Mouse (Mus musculus) thymus, postnatal 14 days (tissue): ENCODE data around the gene Arhgap19.
"Not testable (repeated sequence)": the region's sequence is repeated elsewhere in the genome, so short reads cannot be mapped to it uniquely, and the experiment has no call there.

Experiments used
- DNase-seq: peaks from one replicate; pipeline ENCODE4 v3.0.0; 2021

Gene Arhgap19

DNA sequence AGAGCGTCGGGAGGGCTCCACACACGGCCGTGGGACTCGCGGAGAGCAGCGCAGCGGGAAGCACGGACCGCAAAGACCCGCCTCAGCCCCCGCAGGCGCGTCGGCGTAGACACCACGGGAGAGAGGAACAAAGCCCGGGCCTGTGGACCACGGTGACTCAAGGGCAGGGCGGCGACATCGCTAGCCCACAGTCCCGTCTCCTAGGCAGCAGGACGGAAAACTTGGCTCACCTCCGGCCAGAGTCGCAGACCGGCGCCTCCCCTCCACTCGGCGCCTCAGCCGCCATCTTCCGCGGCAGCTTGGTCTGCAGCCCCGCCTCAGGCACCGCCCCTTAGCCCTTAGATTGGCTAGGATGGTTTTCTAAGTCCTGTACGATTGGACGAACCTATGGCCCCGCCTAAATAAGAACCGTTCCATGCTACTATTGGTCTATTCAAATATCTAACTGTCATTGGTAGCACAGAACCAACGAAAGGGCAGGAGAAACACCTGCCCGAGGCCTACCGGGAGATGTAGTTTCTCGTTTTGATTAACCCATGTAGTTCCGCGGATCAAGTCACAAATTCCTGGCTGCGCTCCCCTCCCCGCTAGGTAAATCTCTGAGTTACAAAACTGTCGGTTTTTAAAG, at the start of gene Arhgap19:
Arhgap19 (minus strand) TSS at position 306 of the 628 bp plus-strand sequence.
- DNase-seq: peak; percentile 92

DNA sequence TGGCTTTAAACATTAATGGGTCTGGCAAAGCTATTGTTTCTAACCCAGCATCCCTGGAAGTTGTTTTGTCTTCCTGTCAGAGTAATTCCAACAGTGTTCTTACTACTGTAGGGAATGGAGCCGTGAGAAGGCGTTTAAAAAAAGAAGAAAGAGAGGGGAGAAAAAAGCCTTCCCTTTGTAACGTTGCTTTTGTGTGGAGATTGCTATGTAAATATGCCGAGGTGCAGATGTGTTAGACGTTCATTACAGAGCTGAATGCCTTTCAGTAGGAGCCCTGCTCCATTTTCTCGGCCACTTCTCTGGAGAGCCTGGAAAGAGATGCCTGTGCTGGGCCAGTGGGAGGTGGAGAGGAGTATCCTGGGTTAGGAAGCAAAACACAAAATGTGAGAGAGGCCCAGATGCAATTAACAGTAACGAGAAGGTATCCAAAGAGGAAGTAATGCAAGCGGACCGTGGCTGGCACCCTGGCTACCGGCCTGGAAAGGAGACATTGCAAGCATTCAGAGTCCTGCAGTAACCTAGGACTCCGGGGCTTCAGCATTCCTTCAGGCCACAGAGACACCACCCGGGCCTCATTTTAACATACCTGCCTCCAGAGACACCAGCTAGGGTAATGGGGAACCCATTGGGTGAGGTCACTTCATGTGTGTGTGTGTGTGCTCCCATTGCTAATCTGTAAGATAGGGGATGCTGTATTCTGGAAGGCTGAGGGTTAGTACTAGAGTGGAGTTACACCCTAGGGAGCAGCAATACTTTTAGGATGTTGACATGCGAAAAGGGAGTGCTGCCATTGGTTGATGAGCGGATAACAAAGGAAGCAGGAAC, 49.1 kb upstream of the Arhgap19 start:
- no peak for DNase-seq

DNA sequence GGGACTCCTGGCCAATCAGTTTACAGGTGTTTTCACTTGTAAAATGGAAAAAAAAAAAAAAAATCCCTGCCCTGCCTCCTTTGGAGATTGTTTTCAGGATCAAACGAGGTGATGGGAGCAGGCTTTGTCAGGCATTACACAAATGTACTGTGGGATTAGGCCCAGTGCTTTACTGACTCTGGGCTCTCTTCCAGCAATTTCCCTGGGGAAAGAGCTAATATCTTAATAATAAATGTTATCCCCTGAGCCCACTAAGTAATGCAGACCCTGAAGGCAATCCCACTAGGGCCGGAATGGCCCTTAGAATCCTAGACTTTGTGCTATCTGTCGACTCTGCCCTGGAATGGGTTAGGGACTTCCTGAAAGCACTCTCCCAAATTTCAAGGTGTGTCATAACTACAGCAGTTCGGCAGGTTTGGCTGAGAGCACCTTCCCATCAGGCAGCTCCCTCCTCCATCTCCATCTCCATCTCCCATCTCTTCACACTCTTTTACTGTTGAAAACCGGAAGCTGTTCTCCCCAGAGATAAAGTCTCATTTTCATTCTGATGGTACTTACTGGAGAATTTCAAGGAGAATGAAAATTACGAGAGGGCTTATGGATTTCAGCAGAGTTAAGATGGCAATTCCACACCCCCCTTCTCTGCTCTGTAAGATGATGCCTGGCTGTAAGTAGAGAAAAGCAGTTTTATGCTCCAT, 48.3 kb upstream of the Arhgap19 start:
- no peak for DNase-seq

DNA sequence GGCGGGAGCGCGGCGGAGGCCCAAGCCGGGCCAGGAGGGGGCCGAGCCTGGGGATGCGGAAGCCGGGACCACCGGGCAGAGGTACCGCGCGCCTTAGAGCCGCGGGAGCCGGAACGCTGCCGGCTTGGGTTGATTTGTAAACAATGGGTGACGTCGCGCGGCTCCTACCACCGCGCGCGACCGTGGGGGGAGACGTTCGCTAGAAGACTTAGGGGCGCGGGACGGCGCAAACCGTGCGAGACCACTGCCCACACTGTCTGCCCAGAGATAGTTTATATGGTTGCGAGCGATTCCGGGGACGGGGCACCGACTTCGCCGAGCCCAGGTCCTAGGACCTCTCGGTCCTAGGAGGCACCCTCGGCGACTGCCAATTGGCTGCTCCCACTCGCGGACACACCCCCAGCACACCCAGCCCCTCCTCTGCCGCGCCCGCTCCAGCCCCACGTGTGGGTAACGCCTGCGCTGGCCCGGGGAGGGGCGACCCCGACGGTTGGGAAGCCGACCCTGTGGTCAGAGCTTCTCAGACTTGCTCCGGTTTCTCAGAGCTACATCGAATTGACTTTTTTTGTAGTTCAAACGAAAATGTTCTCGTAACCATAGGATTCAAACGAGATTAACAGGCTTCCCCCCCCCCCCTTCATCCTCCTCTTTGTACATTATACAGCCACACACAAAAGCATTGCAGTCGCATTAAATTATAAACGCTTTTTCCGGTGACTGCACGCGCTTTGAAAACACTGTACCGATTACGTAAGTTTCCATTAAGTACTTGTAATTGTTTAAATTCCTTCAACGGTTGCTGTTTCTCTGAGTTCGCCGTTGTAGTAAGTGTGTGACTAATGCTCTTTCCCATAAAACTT, 46.4 kb upstream of the Arhgap19 start, which contains the start of gene Frat2:
Frat2 (minus strand) TSS at position 141 of the 860 bp plus-strand sequence.
- DNase-seq: peak; percentile 92

DNA sequence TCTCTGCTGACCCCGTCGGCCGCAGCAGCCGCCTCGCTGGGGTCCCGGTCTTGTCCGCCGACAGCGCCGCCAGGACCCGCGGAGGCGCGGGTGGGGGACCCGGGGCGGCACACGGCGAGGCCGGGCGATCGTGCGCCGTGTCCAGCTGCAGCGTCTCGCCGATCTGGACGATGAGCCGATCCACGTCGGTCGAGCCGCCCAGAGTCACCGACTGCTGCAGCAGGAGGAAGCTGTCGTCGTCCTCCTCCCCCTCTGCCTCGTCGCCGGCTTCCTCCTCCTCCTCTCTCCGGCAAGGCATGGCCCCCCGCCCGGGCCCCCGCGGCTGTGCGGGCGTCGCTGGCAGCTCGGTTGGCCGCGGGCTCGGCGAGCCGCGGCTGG, 45.8 kb upstream of the Arhgap19 start:
- DNase-seq: not testable (repeated sequence)

DNA sequence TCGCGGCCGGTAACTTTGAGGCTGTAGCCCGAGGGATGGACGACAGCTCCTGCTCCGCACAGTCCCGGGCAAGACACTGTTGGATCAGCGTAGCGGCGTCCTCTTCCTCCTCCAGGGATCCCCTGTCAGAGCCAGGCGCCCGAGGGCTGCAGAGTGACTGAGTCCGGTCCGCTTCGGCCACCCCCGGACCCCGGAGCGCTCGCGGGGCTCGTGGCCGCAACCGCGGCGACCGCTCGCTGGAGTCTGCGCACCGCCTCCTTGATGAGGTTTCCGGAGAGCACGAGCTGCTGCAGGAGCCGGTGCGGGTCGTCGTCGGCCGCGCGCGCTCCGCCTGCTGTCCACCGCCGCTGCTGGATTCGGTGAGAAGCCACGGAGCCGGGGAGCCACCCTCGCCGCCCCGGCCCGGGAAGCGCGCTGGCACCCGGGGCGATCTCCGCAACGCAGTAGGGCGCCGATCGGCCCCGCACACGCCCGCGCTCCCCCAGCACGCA, 45.3 kb upstream of the Arhgap19 start:
- peak; percentile 58 for DNase-seq

DNA sequence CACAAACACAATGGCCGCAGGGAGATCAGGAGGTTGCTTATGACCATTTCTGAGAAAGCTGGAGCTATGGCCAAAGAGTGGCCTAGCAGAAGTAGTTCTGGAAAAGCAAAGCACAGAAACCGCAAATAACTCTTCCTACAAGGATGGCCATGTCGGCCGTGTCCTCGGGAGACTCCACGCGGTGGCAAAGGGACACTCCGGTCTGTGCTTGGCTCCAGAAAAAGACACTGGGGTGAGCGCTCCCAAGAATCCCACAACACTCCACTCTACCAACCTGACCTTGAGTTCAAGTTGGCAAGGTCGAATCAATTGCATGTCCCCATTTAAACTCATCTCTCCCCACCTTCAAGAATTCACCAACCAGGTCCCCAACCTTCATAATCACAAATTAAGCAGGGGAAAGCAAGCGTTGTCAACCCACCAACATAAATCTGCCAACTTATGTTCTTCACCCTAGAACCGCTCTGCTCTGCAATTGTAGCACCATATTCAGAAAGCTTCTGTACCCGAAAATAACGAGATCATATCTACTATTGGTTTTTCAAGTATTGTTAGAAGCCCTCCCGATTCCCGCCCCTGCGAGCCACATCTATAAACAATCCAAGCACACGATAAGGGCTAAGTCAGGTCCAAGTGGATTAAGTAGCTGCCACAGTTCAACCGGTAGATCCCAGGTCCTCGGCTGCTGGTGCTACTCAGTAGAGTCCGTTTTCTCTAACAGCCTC, 44.7 kb upstream of the Arhgap19 start:
- no peak for DNase-seq

DNA sequence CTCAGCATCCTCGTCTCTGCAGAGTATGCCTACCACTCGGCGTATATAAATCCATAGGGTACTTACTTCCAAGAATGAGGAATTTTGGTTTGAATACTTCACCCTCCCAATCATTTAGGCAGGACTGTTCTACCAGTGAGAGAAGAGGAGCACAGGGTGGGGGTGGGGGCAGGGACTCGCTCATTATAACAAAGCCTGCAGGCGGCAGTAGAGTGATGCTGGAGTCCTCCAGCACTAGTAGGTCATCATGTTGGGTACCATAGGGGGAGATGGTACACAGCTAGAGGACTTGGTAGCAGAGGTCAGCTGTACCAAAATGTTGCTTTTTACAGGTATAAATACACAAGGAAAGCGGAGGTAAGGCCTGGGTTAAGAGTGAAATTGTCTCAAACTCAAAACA, 42.5 kb upstream of the Arhgap19 start:
- peak; percentile 37 for DNase-seq

DNA sequence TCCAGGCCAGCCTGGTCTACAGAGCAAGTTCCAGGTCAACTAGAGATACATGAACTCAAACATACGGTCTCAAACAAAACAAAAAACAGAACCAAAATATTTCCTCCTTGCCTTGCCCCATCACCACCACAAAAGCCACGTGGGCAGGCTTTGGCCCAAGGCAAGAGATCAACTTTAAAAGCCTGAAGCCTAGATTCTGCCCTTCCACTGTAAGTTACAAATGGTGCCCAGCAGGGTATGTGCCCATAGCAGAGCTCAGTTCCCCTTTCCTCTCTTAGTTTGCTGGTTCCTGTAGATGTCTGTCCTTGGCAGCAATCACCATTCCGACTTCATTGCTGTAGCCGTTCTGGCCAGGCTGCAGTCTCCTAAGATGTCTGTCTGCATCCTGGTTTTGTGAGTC, 40.9 kb upstream of the Arhgap19 start:
- no peak for DNase-seq

DNA sequence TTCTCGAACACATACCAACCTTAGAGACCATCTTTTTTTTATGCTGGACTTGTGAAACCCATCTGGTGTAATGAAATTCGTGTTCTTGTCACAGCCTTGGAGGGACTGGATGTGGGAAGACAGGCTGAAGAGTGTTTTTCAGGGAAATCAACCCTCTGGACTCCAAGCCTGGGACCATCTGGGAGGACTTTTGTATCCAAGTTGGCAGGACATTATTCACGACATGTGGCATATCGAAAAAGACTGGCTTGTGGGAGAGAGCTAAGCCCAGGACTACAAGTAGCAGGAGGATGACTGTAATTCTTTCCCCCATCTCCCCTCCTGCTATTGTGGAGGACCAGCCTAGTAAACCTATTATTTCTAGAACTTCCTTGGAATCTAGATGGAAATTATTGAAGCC, 40.3 kb upstream of the Arhgap19 start:
- no peak for DNase-seq

DNA sequence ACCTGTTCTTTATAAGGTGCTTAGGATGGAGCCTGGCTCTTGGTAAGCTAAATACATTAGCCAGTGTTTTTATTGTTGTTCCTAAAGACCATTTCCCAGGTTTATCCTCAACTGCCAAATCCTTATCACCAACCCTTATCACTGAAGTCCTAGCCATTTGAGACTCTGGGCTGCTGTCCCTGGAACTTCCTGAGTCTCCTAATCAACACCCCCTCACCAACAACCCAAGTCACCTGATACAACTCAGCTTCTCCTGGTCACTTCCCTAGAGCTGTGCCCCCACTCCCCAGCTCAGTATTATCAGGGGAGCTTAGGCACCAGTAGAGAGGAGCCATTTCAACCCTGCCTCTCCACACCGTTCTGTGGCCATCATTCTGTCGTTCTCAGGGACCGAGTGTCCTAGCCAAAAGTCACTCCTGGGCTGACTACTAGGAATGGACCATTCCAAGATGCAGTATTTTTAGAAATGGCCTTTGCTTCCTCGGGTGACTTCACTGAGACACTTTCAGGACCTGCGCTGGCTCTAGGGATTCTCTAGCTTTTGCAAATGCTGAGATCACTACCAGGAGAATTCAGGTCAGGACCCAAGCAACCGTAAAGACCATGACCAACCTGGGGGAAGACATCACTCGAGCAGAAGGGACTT, 39.4 kb upstream of the Arhgap19 start:
- no peak for DNase-seq

DNA sequence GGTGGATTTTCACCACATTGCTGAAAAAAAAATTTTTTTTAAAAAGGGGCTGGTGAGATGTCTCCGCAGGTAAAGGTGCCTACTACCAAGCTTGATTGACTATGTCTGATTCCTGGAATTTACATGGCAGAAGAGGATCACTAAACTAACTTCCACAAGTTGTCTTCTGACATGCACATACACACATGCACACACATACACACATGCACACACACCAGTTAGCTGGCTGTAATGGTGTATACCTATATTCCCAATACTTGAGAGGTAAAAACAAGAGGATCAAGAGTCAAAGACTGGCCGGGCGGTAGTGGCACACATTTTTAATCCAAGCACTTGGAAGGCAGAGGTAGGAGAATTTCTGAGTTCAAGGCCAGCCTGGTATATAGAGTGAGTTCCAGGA, 37.8 kb upstream of the Arhgap19 start:
- no peak for DNase-seq

DNA sequence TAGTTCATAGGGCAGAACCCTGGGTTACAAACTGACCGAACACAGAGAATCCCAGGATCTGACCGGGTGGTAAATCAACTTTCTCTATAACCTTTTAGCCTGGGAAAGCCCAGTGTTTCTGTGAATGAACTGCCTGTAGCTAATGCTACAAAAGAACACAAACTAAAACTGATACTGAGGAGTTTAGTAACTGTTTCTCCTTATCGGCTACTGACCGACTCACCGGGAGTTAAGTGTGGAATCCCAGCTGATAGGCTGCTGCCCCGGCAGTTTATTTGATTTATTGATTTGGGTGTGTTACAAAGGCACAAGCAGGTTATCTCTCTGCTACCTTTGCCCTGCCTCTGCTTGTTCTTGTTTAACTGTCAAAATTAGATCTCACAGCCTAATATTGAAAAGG, 37.0 kb upstream of the Arhgap19 start:
- no peak for DNase-seq

DNA sequence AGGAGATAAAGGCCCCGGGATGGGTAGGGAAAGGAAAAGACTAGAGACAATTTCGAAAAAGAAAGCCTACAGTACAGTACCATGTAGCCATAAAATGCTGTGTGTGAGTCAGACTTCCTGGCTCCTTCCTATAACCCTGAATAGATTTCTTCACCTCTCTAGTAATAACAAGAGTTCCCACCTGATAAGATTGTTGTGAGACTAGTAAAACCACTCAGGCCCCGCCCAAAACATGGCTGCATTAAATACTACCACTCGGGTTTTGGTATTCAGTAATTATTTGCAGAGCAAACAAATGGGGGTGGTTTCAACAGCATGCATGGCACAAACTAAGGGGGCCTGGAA, 36.0 kb upstream of the Arhgap19 start:
- no peak for DNase-seq

DNA sequence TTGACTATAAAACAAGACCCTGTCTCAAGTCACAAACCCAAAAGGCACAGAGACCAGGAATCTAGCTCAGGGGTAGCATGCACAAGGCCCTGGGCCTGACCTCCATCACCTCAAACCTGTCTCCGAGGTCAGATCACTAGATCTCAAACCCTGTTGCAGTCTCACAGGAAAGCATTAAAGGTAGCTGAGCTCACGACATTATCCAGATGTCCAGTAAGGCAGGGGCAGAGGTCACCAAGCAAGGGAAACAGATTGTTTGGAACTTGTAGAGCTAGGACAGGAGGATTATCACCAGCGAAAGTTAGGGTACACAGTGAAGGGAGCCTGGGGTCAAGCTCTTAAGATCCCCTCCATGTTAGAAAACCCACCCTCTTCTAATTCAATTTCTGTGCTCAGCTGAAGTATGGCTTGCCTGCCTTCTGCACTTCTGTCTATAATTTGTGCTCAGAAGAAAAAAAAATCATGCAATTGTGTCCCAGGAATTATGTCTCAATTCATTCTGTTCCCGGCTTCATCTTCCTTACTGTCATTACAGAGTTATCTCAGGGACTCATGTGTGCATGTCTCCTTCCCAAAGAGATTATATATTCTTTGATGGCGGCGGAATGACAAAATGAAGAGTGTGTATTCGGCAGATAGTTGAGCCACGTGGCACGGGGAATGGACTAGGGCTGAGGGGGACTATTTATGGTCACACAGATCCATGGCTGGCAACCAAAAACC, 35.5 kb upstream of the Arhgap19 start:
- no peak for DNase-seq

DNA sequence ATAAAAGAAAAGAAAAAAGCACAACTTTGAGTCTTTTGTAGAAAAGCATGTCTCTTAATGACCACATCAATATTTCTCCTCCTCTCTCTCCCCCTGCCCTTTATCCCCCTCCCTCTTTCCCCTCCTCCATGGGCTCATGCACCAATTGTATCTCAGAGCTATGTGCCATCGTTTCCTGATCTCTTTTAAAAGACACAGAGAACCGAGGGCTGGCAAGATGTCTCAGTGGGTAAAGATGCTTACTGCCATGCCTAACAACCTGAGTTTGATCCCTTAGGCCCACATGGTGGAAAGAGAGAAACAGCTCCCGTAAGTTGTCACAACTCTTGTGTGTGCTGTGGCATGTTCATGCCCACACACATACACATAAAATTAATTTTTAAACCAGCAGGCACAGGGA, 34.9 kb upstream of the Arhgap19 start:
- no peak for DNase-seq

DNA sequence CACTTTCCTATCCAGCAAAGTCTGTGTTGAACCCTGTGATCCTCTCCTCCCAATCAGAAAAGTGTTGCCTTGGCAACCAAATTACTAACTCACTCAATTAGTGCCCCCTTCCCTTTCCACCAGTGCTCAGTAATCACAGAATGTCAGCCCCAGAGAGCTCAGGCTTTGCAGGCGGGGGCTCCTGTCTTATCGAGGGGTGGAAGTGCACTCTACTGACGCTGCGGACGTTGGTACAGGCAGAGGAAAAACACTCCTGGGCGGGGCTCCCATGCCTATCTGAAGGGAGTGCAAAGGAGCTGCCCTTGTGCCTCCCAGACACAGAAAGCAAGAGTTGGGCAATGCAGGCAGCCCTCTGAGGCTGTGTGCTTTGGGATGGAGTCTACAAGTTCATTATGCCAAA, 34.0 kb upstream of the Arhgap19 start:
- peak; percentile 41 for DNase-seq

DNA sequence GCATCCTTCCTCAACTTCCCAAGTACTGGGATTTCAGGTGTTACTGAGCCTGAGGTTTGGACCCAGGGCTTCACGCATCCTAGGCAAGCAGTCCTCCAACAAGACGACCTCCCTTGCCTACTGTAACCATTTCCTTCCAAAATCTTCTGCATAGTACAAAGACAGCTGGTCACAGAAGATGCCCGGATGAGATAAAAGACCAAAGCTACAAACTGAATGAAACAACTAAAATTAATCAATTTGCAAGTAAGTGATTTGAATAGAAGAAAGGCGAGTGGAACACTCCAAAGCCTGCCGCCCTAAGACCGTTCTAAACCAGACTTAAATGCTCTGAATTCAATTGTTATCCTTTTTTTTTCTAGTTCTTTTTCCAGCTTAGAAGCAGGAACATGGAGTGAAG, 33.6 kb upstream of the Arhgap19 start:
- DNase-seq: no peak

DNA sequence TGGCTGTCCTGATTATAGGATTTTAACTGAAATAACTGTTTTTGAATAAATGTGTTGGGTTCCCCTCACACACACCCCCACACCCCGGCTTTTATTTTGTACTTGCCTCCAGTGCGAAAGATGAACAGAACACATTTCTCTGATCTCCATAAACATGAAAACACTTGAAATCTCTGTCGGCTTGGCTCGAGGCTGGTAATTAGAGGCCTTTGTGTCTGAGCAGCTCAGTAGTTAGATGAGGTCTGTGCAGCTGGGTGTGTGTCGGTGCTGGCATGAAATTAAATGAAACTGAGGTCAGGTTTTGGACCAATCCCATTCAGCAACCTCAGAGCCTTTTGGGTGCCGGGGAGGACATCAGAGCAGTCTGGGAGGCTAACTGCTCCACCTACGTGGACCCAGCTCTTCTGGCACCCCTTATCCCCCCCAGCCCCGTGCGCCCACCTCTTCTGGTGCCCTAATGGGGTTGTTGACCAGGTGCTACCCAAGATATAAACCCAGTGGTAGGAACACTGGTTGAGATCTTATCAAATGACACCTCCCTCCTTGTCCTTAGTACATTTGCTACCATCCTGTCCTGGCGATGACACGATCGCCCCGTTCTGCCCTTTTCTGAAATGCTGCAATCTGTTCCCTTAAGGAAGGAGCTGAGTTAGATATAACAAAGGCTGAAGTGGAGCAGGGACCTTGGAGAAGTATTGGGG, 30.8 kb upstream of the Arhgap19 start:
- DNase-seq: no peak

DNA sequence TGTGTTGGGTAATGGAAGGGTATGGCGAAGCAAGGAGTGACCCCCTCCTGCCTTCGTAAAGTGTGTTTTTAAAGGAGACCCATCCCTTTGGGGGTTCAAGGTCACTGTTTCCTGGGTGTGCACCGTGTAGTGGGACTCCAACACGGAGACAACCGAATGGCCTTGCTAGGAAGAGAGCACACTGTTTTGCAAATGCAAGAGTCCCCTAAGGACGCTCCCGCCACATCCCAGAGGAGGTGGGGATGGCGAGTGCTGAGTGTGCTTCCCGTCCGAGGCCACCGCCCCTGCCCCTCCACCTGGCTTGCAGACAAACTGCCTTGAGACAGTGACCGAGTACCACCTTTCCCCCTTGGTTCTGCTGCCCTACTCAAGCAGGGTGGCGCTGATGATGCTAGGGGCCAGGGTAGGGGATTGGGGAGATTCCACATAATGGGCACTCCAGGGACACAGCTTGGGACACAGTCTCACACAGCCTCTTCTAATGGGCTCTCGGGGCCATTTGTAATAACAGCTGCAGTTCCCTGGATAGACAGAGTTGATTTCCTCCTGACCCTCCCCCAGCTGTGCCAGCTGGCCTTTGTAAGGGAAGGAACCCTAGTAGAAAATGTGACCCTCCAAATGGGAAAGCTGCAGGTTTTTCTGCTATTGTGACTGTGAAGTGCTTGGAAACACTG, 30.0 kb upstream of the Arhgap19 start:
- DNase-seq: no peak
